Mouse (Mus musculus): ENCODE data around the gene Smarca2. TPM values are rescaled to one million over a fixed set of nuclear protein-coding genes. Genes with fewer than 3 reads are reported as not detected.
"Not testable (repeated sequence)": the region's sequence is repeated elsewhere in the genome, so short reads cannot be mapped to it uniquely, and the experiment has no call there.

Smarca2 gene
- polyA plus RNA-seq, 2 experiments = 72.2 to 104 TPM

GRCm38 (mm10) chr19:26670089-26670488 lies 65.2 kb downstream of the Smarca2 start:
- no peak overlapping the region for H3K4me2 ChIP-seq (replicated peaks; ENCODE audit: low read depth, low read length, severe bottlenecking)
- no peaks in the 10 kb centered on the region for H3K27me3 ChIP-seq (ENCODE audit: control insufficient read depth, insufficient read depth, low read length)
- DNase-seq (ENCODE audit: low spot score) = no peak
- H3K4me3 ChIP-seq (replicated peaks; ENCODE audit: low read length) = no peak overlapping the region
- peaks cover 63% of the 10 kb centered on the region for H3K36me3 ChIP-seq (ENCODE audit: control insufficient read depth, insufficient read depth, low read length)
- ATAC-seq (ENCODE audit: low FRiP score, low read depth) = no peak
- H3K27ac ChIP-seq (replicated peaks; ENCODE audit: low read depth, low read length) = no peak overlapping the region
- H3K4me1 ChIP-seq (ENCODE audit: control insufficient read depth, insufficient read depth, low read length) = no peaks in the 10 kb centered on the region
- TF ChIP-seq POLR2A (IDR thresholded peaks at IDR 0.05; ENCODE audit: borderline replicate concordance, extremely low read depth, insufficient read depth, insufficient read length) = no peak
- WGBS = 94% methylated on average over 6 of the region's 6 CpGs
- H3K9me3 ChIP-seq (ENCODE audit: control insufficient read depth, low read length) = no peaks in the 10 kb centered on the region
- no peak overlapping the region for H3K9ac ChIP-seq (ENCODE audit: low read depth, low read length, severe bottlenecking)

GRCm38 (mm10) chr19:26671413-26671812 lies 66.6 kb downstream of the Smarca2 start:
- not testable (repeated sequence) for H3K27me3 ChIP-seq (ENCODE audit: control insufficient read depth, insufficient read depth, low read length); ATAC-seq (ENCODE audit: low FRiP score, low read depth); H3K9me3 ChIP-seq (ENCODE audit: control insufficient read depth, low read length); H3K4me3 ChIP-seq (replicated peaks; ENCODE audit: low read length); DNase-seq (ENCODE audit: low spot score); H3K4me2 ChIP-seq (replicated peaks; ENCODE audit: low read depth, low read length, severe bottlenecking); H3K9ac ChIP-seq (ENCODE audit: low read depth, low read length, severe bottlenecking); H3K27ac ChIP-seq (replicated peaks; ENCODE audit: low read depth, low read length); H3K4me1 ChIP-seq (ENCODE audit: control insufficient read depth, insufficient read depth, low read length)
- peaks cover 67% of the 10 kb centered on the region for H3K36me3 ChIP-seq (ENCODE audit: control insufficient read depth, insufficient read depth, low read length)

- Histone ChIP-seq H3K9me3 (ENCODE audit: control insufficient read depth, low read length) (no peaks in the 10 kb centered on the region), H3K4me2 (replicated peaks; ENCODE audit: low read depth, low read length, severe bottlenecking) (no peak overlapping the region), H3K4me3 (replicated peaks; ENCODE audit: low read length) (no peak overlapping the region), H3K4me1 (ENCODE audit: control insufficient read depth, insufficient read depth, low read length) (no peaks in the 10 kb centered on the region), H3K36me3 (ENCODE audit: control insufficient read depth, insufficient read depth, low read length) (peaks cover 74% of the 10 kb centered on the region), H3K27me3 (ENCODE audit: control insufficient read depth, insufficient read depth, low read length) (no peaks in the 10 kb centered on the region), H3K9ac (ENCODE audit: low read depth, low read length, severe bottlenecking) (no peak overlapping the region), H3K27ac (replicated peaks; ENCODE audit: low read depth, low read length) (no peak overlapping the region)
- no peak for TF ChIP-seq POLR2A (IDR thresholded peaks at IDR 0.05; ENCODE audit: borderline replicate concordance, extremely low read depth, insufficient read depth, insufficient read length)
- 48% methylated on average over 6 of the region's 6 CpGs for WGBS
- no peak for ATAC-seq (ENCODE audit: low FRiP score, low read depth)
- no peak for DNase-seq (ENCODE audit: low spot score)
Observed at GRCm38 (mm10) chr19:26675917-26676316, 71.1 kb downstream of the Smarca2 start.

DNA sequence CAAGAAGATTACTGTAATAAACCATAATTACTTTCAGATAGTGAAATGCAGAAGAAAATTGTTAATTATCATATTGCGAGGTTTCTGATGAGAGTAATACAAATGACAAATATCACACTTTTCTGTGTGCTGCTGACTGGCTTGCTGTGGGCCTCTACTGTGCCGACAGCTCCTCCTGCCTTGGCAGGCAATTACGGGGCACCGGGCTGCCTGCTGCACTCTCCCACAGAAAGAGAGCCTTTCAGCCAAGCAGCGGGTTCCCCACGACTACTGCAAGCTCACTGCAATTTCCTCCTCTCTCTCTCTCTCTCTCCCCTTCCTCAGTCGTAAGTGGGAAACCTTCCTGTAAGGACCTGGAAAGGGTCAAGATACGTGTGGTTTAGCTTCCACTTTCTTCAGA lies 73.7 kb downstream of the Smarca2 start:
- TF ChIP-seq POLR2A (IDR thresholded peaks at IDR 0.05; ENCODE audit: borderline replicate concordance, extremely low read depth, insufficient read depth, insufficient read length) = no peak
- no peaks in the 10 kb centered on the region for H3K27me3 ChIP-seq (ENCODE audit: control insufficient read depth, insufficient read depth, low read length)
- H3K9me3 ChIP-seq (ENCODE audit: control insufficient read depth, low read length) = no peaks in the 10 kb centered on the region
- WGBS = 32% methylated on average over 8 of the region's 8 CpGs
- ATAC-seq (ENCODE audit: low FRiP score, low read depth) = no peak
- no peaks in the 10 kb centered on the region for H3K4me1 ChIP-seq (ENCODE audit: control insufficient read depth, insufficient read depth, low read length)
- no peak overlapping the region for H3K27ac ChIP-seq (replicated peaks; ENCODE audit: low read depth, low read length)
- H3K9ac ChIP-seq (ENCODE audit: low read depth, low read length, severe bottlenecking) = no peak overlapping the region
- H3K36me3 ChIP-seq (ENCODE audit: control insufficient read depth, insufficient read depth, low read length) = peaks cover 74% of the 10 kb centered on the region
- H3K4me3 ChIP-seq (replicated peaks; ENCODE audit: low read length) = no peak overlapping the region
- no peak overlapping the region for H3K4me2 ChIP-seq (replicated peaks; ENCODE audit: low read depth, low read length, severe bottlenecking)
- DNase-seq (ENCODE audit: low spot score) = no peak

GRCm38 (mm10) chr19:26679674-26680073 lies 74.8 kb downstream of the Smarca2 start:
- Histone ChIP-seq H3K4me1 (ENCODE audit: control insufficient read depth, insufficient read depth, low read length) (no peaks in the 10 kb centered on the region), H3K27me3 (ENCODE audit: control insufficient read depth, insufficient read depth, low read length) (no peaks in the 10 kb centered on the region), H3K27ac (replicated peaks; ENCODE audit: low read depth, low read length) (no peak overlapping the region), H3K4me3 (replicated peaks; ENCODE audit: low read length) (no peak overlapping the region), H3K36me3 (ENCODE audit: control insufficient read depth, insufficient read depth, low read length) (peaks cover 74% of the 10 kb centered on the region), H3K9ac (ENCODE audit: low read depth, low read length, severe bottlenecking) (no peak overlapping the region), H3K9me3 (ENCODE audit: control insufficient read depth, low read length) (no peaks in the 10 kb centered on the region), H3K4me2 (replicated peaks; ENCODE audit: low read depth, low read length, severe bottlenecking) (no peak overlapping the region)
- DNase-seq (ENCODE audit: low spot score) = no peak
- TF ChIP-seq POLR2A (IDR thresholded peaks at IDR 0.05; ENCODE audit: borderline replicate concordance, extremely low read depth, insufficient read depth, insufficient read length) = no peak
- 39% methylated on average over 3 of the region's 3 CpGs for WGBS
- ATAC-seq (ENCODE audit: low FRiP score, low read depth) = no peak; the same call in 1 of the 2 replicates

DNA sequence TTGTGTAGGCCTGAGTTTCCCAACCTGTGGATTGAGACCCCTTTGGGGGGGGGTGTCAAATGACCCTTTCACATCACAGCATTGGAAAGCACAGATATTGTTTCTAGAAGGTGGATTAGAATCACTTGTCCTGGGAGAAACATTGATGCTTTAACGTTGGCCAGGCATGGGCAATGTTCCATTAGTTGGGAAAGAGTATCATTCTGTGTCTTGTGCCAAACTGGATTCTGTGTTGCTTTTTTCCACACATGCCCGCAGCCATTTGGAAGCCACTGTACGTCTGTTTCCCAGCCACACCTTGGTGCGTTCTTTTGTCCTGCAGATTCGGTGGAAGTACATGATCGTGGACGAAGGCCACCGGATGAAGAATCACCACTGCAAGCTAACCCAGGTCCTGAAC lies 76.7 kb downstream of the Smarca2 start:
- Histone ChIP-seq H3K27me3 (ENCODE audit: control insufficient read depth, insufficient read depth, low read length) (no peaks in the 10 kb centered on the region), H3K4me3 (replicated peaks; ENCODE audit: low read length) (no peak overlapping the region), H3K36me3 (ENCODE audit: control insufficient read depth, insufficient read depth, low read length) (peaks cover 78% of the 10 kb centered on the region), H3K4me1 (ENCODE audit: control insufficient read depth, insufficient read depth, low read length) (no peaks in the 10 kb centered on the region), H3K9ac (ENCODE audit: low read depth, low read length, severe bottlenecking) (no peak overlapping the region), H3K9me3 (ENCODE audit: control insufficient read depth, low read length) (no peaks in the 10 kb centered on the region), H3K4me2 (replicated peaks; ENCODE audit: low read depth, low read length, severe bottlenecking) (no peak overlapping the region), H3K27ac (replicated peaks; ENCODE audit: low read depth, low read length) (no peak overlapping the region)
- DNase-seq (ENCODE audit: low spot score) (no peak), ATAC-seq (ENCODE audit: low FRiP score, low read depth) (no peak)
- 95% methylated on average over 8 of the region's 8 CpGs for WGBS
- no peak for TF ChIP-seq POLR2A (IDR thresholded peaks at IDR 0.05; ENCODE audit: borderline replicate concordance, extremely low read depth, insufficient read depth, insufficient read length)
